Mouse (Mus musculus) erythroblast, embryonic 14.5 days (primary cell): ENCODE measurements around the gene Dnajc17.

ENCODE experiments used
- GATA1 ChIP-seq: IDR thresholded peaks from 2 replicates; pipeline ENCODE4 v1.6.1; 2012; ENCODE audit warnings: low read length, inconsistent platforms, mixed read lengths
- TAL1 ChIP-seq: IDR thresholded peaks from 3 replicates; pipeline ENCODE4 v1.6.1; 2012; ENCODE audit warnings: low read length, inconsistent platforms, mixed read lengths

DNA sequence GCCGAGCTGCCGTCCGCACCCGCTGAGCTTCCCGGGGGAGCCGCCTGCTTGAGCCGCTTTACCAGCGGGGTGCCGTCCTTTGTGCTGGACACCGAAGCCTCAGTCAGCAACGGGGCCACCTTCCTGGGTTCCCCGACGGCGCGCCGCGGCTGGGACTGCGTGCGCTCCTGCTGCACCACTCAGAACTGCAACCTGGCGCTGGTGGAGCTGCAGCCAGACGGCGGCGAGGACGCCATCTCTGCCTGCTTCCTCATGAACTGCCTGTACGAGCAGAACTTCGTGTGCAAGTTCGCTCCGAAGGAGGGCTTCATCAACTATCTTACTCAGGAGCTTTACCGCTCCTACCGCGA lies 29.3 kb upstream of the Dnajc17 start:
- no peak for TF ChIP-seq GATA1
- no peak for TF ChIP-seq TAL1
